Mouse (Mus musculus): ENCODE results near the gene Sult6b2. TPM values are rescaled to one million over a fixed set of nuclear protein-coding genes. Genes with fewer than 3 reads are reported as not detected.

The Sult6b2 gene
- total and polyA plus RNA-seq, 3 experiments = 0.16 TPM; not detected in 2

DNA sequence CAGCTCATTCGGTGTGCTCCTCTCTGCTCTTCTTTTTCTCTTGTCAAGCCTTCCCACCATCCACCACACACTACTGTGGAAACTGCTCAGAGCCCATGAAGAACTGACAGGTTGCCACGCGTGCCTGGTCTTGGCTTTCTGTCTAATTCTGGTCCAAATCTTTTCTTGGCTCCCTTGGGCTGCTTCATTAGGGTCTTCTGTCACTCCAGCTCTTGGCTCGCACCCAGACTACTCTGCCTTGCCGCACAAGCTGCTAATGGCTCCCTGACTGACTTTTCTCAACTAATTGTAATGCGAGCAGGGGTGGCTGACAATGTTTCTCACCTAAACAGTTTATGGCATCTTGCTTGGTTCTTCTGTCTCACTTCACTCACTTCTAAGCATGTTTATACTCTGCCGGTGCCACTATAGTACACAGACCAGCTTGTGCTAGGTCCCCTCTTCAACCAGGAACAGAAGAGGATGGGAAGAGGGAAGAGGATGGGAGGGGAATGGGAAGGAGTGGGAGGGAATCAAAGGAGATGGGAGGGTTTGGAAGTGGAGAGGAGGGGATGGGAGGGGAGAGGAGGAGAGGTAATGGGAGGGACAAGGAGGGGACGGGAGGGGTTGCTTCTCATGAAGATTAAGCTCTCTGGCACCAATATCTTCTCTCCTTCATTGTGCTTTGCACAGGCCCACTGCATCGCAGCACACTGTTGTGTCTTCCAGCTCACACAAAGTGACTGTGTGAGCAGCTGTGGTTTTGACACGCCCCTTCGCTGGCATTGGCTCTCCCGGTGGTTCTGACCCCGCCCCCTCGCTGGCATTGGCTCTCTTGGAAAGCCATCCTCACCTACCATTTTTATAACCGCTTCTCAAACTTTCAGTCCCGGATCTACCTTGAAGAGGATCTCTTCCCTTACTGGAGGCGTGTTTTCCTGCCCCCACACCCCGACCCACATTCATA lies 16.0 kb downstream of the Sult6b2 start:
- ATAC-seq (ENCODE audit: extremely low read depth, insufficient number of reproducible peaks, low FRiP score, poor library complexity, severe bottlenecking) = no peak
- no peak for DNase-seq (ENCODE audit: low spot score)
- Histone ChIP-seq H3K27me3 (ENCODE audit: insufficient read depth, low read length) (peaks cover 6% of the 10 kb centered on the region; the same call in 1 of the 2 replicates), H3K4me3 (ENCODE audit: low read depth, low read length) (no peak overlapping the region), H3K9me3 (replicated peaks) (no peaks in the 10 kb centered on the region), H3K4me1 (ENCODE audit: insufficient read depth, low read depth, low read length) (peaks cover 22% of the 10 kb centered on the region), H3K36me3 (replicated peaks) (no peaks in the 10 kb centered on the region)
- no peak for TF ChIP-seq GATA2 (IDR thresholded peaks at IDR 0.05; ENCODE audit: borderline replicate concordance, low read depth, low read length)
- TF ChIP-seq GATA1 (IDR thresholded peaks at IDR 0.05; ENCODE audit: borderline replicate concordance, low read length) = no peak
- TF ChIP-seq TAL1 (conservative IDR thresholded peaks at IDR 0.05; ENCODE audit: low read depth, low read length) = no peak
- TF ChIP-seq POLR2AphosphoS5 (IDR thresholded peaks at IDR 0.05; ENCODE audit: insufficient replicate concordance, low read depth, low read length) = no peak
- no peak for TF ChIP-seq CTCF (IDR thresholded peaks at IDR 0.05; ENCODE audit: low read depth, low read length)

- Histone ChIP-seq H3K4me1 (ENCODE audit: insufficient read depth, low read depth, low read length) (peaks cover 26% of the 10 kb centered on the region), H3K4me3 (ENCODE audit: low read depth, low read length) (no peak overlapping the region), H3K9me3 (replicated peaks) (no peaks in the 10 kb centered on the region), H3K27me3 (ENCODE audit: insufficient read depth, low read length) (peaks cover 5% of the 10 kb centered on the region; the same call in 1 of the 2 replicates), H3K36me3 (replicated peaks) (no peaks in the 10 kb centered on the region)
- ATAC-seq (ENCODE audit: extremely low read depth, insufficient number of reproducible peaks, low FRiP score, poor library complexity, severe bottlenecking) (no peak), DNase-seq (ENCODE audit: low spot score) (no peak)
- TF ChIP-seq TAL1 (conservative IDR thresholded peaks at IDR 0.05; ENCODE audit: low read depth, low read length) = no peak
- no peak for TF ChIP-seq GATA2 (IDR thresholded peaks at IDR 0.05; ENCODE audit: borderline replicate concordance, low read depth, low read length)
- no peak for TF ChIP-seq POLR2AphosphoS5 (IDR thresholded peaks at IDR 0.05; ENCODE audit: insufficient replicate concordance, low read depth, low read length)
- no peak for TF ChIP-seq GATA1 (IDR thresholded peaks at IDR 0.05; ENCODE audit: borderline replicate concordance, low read length)
- TF ChIP-seq CTCF (IDR thresholded peaks at IDR 0.05; ENCODE audit: low read depth, low read length) = no peak
These were observed 18.2 kb downstream of the Sult6b2 start for GRCm38 (mm10) chr6:142786106-142786505.

DNA sequence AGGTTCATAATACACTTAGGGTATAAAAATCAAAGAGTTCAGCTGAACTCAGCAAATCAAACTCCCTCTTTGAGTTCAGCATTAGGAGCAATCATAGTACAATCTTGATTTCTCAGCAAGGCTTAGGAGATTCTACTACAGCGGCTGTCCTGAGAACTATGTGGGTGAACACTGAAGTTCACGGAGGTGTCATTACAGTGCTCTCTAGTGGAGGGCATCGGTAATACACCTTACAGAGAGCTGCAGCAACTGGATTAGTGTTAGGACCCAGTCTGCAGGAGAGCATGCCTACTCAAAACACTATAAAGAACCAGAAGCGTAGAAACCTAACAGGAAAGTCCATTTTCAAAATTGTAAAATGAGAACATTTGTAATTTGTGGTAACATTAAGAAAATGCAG lies 19.0 kb downstream of the Sult6b2 start:
- no peaks in the 10 kb centered on the region for H3K36me3 ChIP-seq (replicated peaks)
- TF ChIP-seq GATA1 (IDR thresholded peaks at IDR 0.05; ENCODE audit: borderline replicate concordance, low read length) (no peak), GATA2 (IDR thresholded peaks at IDR 0.05; ENCODE audit: borderline replicate concordance, low read depth, low read length) (no peak), CTCF (IDR thresholded peaks at IDR 0.05; ENCODE audit: low read depth, low read length) (no peak; the same call in 1 of the 2 replicates), TAL1 (conservative IDR thresholded peaks at IDR 0.05; ENCODE audit: low read depth, low read length) (no peak), POLR2AphosphoS5 (IDR thresholded peaks at IDR 0.05; ENCODE audit: insufficient replicate concordance, low read depth, low read length) (no peak)
- no peak overlapping the region for H3K4me3 ChIP-seq (ENCODE audit: low read depth, low read length)
- DNase-seq (ENCODE audit: low spot score) (no peak), ATAC-seq (ENCODE audit: extremely low read depth, insufficient number of reproducible peaks, low FRiP score, poor library complexity, severe bottlenecking) (peak; percentile 57)
- peaks cover 26% of the 10 kb centered on the region for H3K4me1 ChIP-seq (ENCODE audit: insufficient read depth, low read depth, low read length)
- H3K9me3 ChIP-seq (replicated peaks) = no peaks in the 10 kb centered on the region
- H3K27me3 ChIP-seq (ENCODE audit: insufficient read depth, low read length) = peaks cover 4% of the 10 kb centered on the region; the same call in 1 of the 2 replicates

DNA sequence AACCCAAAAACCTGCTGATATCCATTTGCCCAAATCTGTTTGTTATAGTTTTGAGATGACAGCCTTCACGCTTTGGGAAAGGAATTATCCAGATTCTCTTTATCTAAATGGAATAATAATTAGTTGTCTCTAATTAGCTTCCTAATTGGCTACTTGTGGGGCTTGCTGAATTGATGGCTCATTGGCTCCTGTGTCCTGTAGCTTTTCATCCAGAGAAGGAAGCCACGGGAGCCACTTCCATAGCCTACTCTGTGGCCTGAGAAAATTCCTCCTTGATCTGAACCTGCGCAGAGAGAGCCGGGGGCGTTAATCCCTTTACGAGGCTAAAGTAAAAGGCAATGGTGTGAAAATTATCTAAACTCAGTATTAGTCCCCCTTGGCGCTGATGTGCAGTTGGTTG lies 23.0 kb downstream of the Sult6b2 start:
- H3K4me1 ChIP-seq (ENCODE audit: insufficient read depth, low read depth, low read length) = peaks cover 35% of the 10 kb centered on the region
- DNase-seq (ENCODE audit: low spot score) = no peak
- H3K4me3 ChIP-seq (ENCODE audit: low read depth, low read length) = no peak overlapping the region
- H3K27me3 ChIP-seq (ENCODE audit: insufficient read depth, low read length) = no peaks in the 10 kb centered on the region
- H3K9me3 ChIP-seq (replicated peaks) = no peaks in the 10 kb centered on the region
- H3K36me3 ChIP-seq (replicated peaks) = peaks cover 10% of the 10 kb centered on the region
- ATAC-seq (ENCODE audit: extremely low read depth, insufficient number of reproducible peaks, low FRiP score, poor library complexity, severe bottlenecking) = no peak
- TF ChIP-seq GATA2 (IDR thresholded peaks at IDR 0.05; ENCODE audit: borderline replicate concordance, low read depth, low read length) (no peak), CTCF (IDR thresholded peaks at IDR 0.05; ENCODE audit: low read depth, low read length) (no peak), TAL1 (conservative IDR thresholded peaks at IDR 0.05; ENCODE audit: low read depth, low read length) (no peak), GATA1 (IDR thresholded peaks at IDR 0.05; ENCODE audit: borderline replicate concordance, low read length) (no peak), POLR2AphosphoS5 (IDR thresholded peaks at IDR 0.05; ENCODE audit: insufficient replicate concordance, low read depth, low read length) (no peak)

- Histone ChIP-seq H3K4me1 (ENCODE audit: insufficient read depth, low read depth, low read length) (peaks cover 39% of the 10 kb centered on the region), H3K4me3 (ENCODE audit: low read depth, low read length) (no peak overlapping the region), H3K9me3 (replicated peaks) (no peaks in the 10 kb centered on the region), H3K27me3 (ENCODE audit: insufficient read depth, low read length) (no peaks in the 10 kb centered on the region), H3K36me3 (replicated peaks) (peaks cover 17% of the 10 kb centered on the region)
- ATAC-seq (ENCODE audit: extremely low read depth, insufficient number of reproducible peaks, low FRiP score, poor library complexity, severe bottlenecking) (no peak), DNase-seq (ENCODE audit: low spot score) (no peak)
- no peak for TF ChIP-seq POLR2AphosphoS5 (IDR thresholded peaks at IDR 0.05; ENCODE audit: insufficient replicate concordance, low read depth, low read length)
- TF ChIP-seq GATA1 (IDR thresholded peaks at IDR 0.05; ENCODE audit: borderline replicate concordance, low read length) = no peak
- no peak for TF ChIP-seq GATA2 (IDR thresholded peaks at IDR 0.05; ENCODE audit: borderline replicate concordance, low read depth, low read length)
- TF ChIP-seq TAL1 (conservative IDR thresholded peaks at IDR 0.05; ENCODE audit: low read depth, low read length) = no peak
- TF ChIP-seq CTCF (IDR thresholded peaks at IDR 0.05; ENCODE audit: low read depth, low read length) = no peak
These were observed 23.7 kb downstream of the Sult6b2 start for GRCm38 (mm10) chr6:142780574-142781033.

Measured in G1E (cell line).